In the genomic region with DNA sequence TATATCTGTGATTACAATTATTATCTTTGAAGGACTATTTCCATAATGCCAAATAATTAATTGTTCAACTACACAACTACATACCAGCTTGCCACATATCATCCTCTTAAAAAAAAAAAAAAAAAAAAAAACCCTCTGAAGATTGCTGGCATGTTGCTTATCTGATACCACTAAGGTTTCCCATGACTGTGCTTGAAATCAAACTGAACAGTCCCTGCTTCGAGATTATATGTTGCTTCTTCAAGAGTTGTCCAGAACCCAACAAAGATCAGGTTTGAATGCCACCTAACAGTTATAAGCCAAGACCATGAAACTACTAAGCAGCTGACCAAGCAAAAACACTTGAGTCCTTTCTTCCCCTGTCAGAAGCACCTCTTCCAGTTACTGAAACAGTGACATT, we compare ENCODE assay signal across 22 mouse cellular contexts. TPM values are rescaled to one million over a fixed set of nuclear protein-coding genes. Genes with fewer than 3 reads are reported as not detected.
DNase-seq lines count a peak whose midpoint lies in the region; ATAC-seq and TF ChIP-seq lines count a peak whose summit lies in the region.
"Had no signal": no experiment of that assay in that cellular context is flagged by ENCODE, and none has a peak within 500 bp of the region (broad histone marks: within the 10 kb centered on the region; RNA-seq: fewer than 3 reads in every experiment).

No protein-coding gene starts in this region.

- no peak overlapping the region for H3K27ac ChIP-seq in gastrocnemius, adult 2 months
- H3K27ac ChIP-seq in forebrain, embryonic 15.5 days (replicated peaks), result no peak overlapping the region
- H3K27ac ChIP-seq: embryonic facial prominence, embryonic 10.5 days; embryonic facial prominence, embryonic 12.5 days; forebrain, embryonic 12.5 days had no signal

- H3K4me1 ChIP-seq in G1E (ENCODE audit: insufficient read depth, low read depth, low read length), result peaks cover 22% of the 10 kb centered on the region
- H3K4me1 ChIP-seq in forebrain, embryonic 15.5 days, result peaks cover 17% of the 10 kb centered on the region

- H3K36me3 ChIP-seq in G1E (replicated peaks), result peaks cover 18% of the 10 kb centered on the region
- H3K36me3 ChIP-seq in forebrain, embryonic 15.5 days, result no peaks in the 10 kb centered on the region
- H3K36me3 ChIP-seq: embryonic facial prominence, embryonic 10.5 days; embryonic facial prominence, embryonic 12.5 days; forebrain, embryonic 12.5 days had no signal

- DNase-seq in gastrocnemius, adult 2 months, result no peak
- DNase-seq in gastrocnemius, postnatal 25 days, result no peak
- no peak for DNase-seq in G1E (ENCODE audit: low spot score)
- no peak for DNase-seq in frontal cortex, postnatal 25 days (ENCODE audit: low spot score in 2 of 2)
- DNase-seq in urinary bladder, adult 2 months (ENCODE audit: low spot score), result no peak
- DNase-seq: adrenal gland, adult 8-10 months; adrenal gland, postnatal 14 days; adrenal gland, postnatal 36 days; cerebellum, adult 11-12 months; cerebellum, adult 2 months; cerebellum, adult 9-10 months; cerebellum, postnatal 10 days; cerebellum, postnatal 25 days; forebrain, postnatal 0 days had no signal

- no peak overlapping the region for H3K4me2 ChIP-seq in forebrain, embryonic 15.5 days (replicated peaks)
- H3K4me2 ChIP-seq: embryonic facial prominence, embryonic 12.5 days; forebrain, embryonic 12.5 days had no signal

- H3K4me3 ChIP-seq in gastrocnemius, adult 2 months, result peak overlapping the region; percentile 7; the same call in 1 of the 2 replicates
- H3K4me3 ChIP-seq in G1E (ENCODE audit: low read depth, low read length), result no peak overlapping the region
- H3K4me3 ChIP-seq in forebrain, embryonic 15.5 days, result no peak overlapping the region
- H3K4me3 ChIP-seq: embryonic facial prominence, embryonic 10.5 days; embryonic facial prominence, embryonic 12.5 days; forebrain, embryonic 12.5 days had no signal

- intact Hi-C loops in gastrocnemius, adult 2 months (cut with DNase I), result no loop called here

- WGBS in forebrain, embryonic 15.5 days, result 96% methylated on average over 1 of the region's 1 CpGs

- no peaks in the 10 kb centered on the region for H3K27me3 ChIP-seq in G1E (ENCODE audit: insufficient read depth, low read length)
- H3K27me3 ChIP-seq in forebrain, embryonic 15.5 days, result no peaks in the 10 kb centered on the region
- H3K27me3 ChIP-seq: embryonic facial prominence, embryonic 12.5 days; forebrain, embryonic 12.5 days; Patski had no signal

- peak; percentile 17; the same call in 1 of the 2 replicates for ATAC-seq in G1E (ENCODE audit: extremely low read depth, insufficient number of reproducible peaks, low FRiP score, poor library complexity, severe bottlenecking)
- ATAC-seq in megakaryocyte progenitor cell, adult 5-6 weeks (replicated peaks; ENCODE audit: poor library complexity), result 0 out of 2 replicates have a peak, but pooled peaks have one; percentile 12
- no peak for ATAC-seq in forebrain, embryonic 15.5 days (replicated peaks)
- ATAC-seq: activated CD4-positive, CD25-positive, alpha-beta regulatory T cell, adult 4 months; forebrain, embryonic 14.5 days; forebrain, postnatal 0 days; Patski had no signal

- H3K9me3 ChIP-seq in G1E (replicated peaks), result no peaks in the 10 kb centered on the region
- H3K9me3 ChIP-seq in forebrain, embryonic 15.5 days, result no peaks in the 10 kb centered on the region
- H3K9me3 ChIP-seq: embryonic facial prominence, embryonic 10.5 days; embryonic facial prominence, embryonic 12.5 days; forebrain, embryonic 12.5 days had no signal

- TF ChIP-seq CTCF in gastrocnemius, adult 2 months (IDR thresholded peaks at IDR 0.05), result no peak
- TF ChIP-seq CTCF in G1E (IDR thresholded peaks at IDR 0.05; ENCODE audit: low read depth, low read length), result no peak

- no peak overlapping the region for H3K9ac ChIP-seq in forebrain, embryonic 15.5 days (replicated peaks)
- H3K9ac ChIP-seq: embryonic facial prominence, embryonic 12.5 days; forebrain, embryonic 12.5 days; forebrain, postnatal 0 days had no signal

RNA-seq across cellular contexts. Expression of a gene that starts 5.1 kb away (rescaled TPM):
- total RNA-seq in gastrocnemius, adult 2 months (2021), result 100 to 1,000 TPM; 283 to 349 TPM
- 100 to 1,000 TPM; 281 to 313 TPM for total RNA-seq in gastrocnemius, postnatal 25 days (2021)
- total RNA-seq in G1E (2014; fragmentation: Nextera tagmentation) (243 and 278 TPM in 2 replicates), G1E (2017) (91.0 and 92.5 TPM in 2 replicates)
- polyA plus RNA-seq in G1E (2012), result 27.1 and 28.7 TPM in 2 replicates
- 108 and 109 TPM in 2 replicates for total RNA-seq in megakaryocyte progenitor cell, adult 5-6 weeks (2015)
- 75.8 and 86.8 TPM in 2 replicates for total RNA-seq in megakaryocyte progenitor cell, adult 5-6 weeks (2017)
- polyA plus RNA-seq in forebrain, embryonic 15.5 days (2015; fragmentation: Nextera tagmentation; extraction: Ambion mirVana), result 31.0 and 31.6 TPM in 2 replicates
- polyA plus RNA-seq in urinary bladder, adult 2 months (2012; rRNA removed), result 25.0 and 31.5 TPM in 2 replicates

RNA-seq across cellular contexts. Expression of a gene that starts 36.0 kb away (rescaled TPM):
- total RNA-seq in gastrocnemius, adult 2 months (2021), result not detected
- total RNA-seq in gastrocnemius, postnatal 25 days (2021), result not detected
- not detected in 2 replicates for total RNA-seq in G1E (2014; fragmentation: Nextera tagmentation)
- total RNA-seq in G1E (2017), result 0.12 and 0.22 TPM in 2 replicates
- not detected in 2 replicates for polyA plus RNA-seq in G1E (2012)
- total RNA-seq in megakaryocyte progenitor cell, adult 5-6 weeks (2015), result not detected in 2 replicates
- total RNA-seq in megakaryocyte progenitor cell, adult 5-6 weeks (2017), result not detected in 2 replicates
- 0.73 and 0.99 TPM in 2 replicates for polyA plus RNA-seq in forebrain, embryonic 15.5 days (2015; fragmentation: Nextera tagmentation; extraction: Ambion mirVana)
- 0.06 and 0.15 TPM in 2 replicates for polyA plus RNA-seq in urinary bladder, adult 2 months (2012; rRNA removed)
- polyA plus RNA-seq: activated CD4-positive, CD25-positive, alpha-beta regulatory T cell, adult 4 months had no signal
